Mouse (Mus musculus): ENCODE results near the gene Smpdl3a.

Gene Smpdl3a

DNA sequence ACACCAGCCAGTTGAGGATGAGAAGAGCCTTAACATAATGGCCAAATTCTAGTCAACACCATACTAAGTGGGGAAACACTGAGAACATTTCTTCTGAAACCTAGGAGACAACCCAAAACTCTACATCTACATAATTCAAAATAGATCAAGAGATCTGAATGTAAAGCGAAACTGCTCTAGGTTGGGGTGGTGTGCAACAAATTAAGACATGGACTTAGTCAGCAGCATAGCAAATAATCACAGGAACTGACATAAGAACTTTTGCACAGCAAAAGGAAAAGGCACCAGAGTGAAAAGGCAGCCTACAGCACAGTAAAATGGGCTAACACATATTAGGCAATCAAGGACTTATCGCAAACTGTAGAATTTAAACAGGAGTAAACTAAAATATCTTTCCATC is 25.1 kb downstream of the Smpdl3a start:
- DNase-seq (ENCODE audit: low spot score in 2 of 2): no peak

DNA sequence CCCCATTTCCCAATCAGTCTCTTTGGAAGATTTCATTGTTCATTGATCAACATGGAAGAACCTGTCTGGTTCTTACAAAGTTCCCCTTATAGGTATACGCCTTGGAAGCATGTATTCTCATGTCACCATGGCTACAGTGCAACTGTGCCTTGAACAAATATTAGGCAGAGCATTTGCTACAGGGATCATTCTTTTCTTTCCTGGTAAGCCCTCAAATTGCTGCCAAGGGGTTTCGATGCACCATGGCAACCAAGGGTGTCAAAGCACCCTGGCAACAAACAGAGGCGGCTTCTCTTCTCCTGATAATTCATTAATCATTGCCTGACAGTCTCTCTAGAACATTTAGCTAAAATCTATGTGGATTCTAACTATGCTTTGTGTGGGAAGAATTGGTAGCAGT is 28.3 kb downstream of the Smpdl3a start:
- no peak for DNase-seq (ENCODE audit: low spot score in 2 of 2)

DNA sequence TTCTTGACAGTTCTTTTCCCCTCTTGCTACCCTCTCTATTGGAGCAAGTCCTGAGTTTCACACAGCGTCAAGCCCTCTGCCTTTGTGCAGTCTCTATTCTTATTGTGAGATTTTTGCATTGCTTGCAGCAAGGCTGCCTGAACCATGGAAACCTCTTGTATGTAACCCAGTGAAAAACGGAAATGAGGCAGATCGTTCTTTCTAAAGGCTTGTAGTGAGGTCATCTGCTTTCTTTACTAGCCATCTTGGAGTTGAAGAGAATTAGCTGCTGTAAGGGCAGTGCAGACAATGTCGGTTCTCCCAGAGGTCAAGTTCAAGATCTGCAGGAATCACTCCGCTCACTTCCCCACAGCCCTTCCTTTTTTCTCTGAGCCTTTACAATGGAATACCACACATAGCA is 34.5 kb downstream of the Smpdl3a start:
- no peak for DNase-seq (ENCODE audit: low spot score in 2 of 2)

DNA sequence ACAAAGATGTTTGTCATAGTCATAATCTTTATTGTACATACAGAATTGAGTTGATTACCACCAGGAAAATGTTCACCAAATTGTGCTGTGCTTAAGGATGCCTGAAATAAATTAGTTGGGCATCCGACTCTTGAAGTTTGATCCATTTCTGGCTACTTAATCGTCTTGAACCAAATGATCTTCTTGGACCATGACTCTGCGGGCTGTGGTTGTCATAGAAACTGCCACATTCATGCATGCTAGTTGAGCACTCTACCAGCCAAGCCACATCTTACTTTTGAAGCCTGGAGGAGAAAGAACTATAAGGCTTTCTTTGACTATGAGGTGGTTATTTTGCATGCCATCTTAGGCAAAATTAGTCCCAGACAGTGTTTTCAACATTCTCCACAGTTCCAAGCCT is 35.5 kb downstream of the Smpdl3a start:
- no peak for DNase-seq (ENCODE audit: low spot score in 2 of 2)

DNA sequence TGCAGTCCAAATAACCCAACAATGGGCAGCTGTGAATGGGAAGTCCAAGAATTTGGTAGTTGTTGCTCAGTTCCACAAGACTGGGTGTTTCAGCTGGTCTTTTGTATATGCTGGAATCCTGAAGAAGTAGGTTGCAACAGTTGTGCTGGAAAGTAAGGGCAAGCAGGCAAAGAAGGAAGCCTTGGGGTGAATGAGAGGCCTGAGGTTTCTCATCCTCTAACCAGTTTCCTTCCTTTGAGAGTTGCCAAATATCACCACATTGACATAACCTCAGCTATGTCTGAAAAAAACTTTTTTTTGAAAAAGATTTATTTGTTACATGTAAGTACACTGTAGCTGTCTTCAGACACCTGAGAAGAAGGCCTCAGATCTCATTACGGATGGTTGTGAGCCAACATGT is 41.0 kb downstream of the Smpdl3a start:
- no peak for DNase-seq (ENCODE audit: low spot score in 2 of 2)

DNA sequence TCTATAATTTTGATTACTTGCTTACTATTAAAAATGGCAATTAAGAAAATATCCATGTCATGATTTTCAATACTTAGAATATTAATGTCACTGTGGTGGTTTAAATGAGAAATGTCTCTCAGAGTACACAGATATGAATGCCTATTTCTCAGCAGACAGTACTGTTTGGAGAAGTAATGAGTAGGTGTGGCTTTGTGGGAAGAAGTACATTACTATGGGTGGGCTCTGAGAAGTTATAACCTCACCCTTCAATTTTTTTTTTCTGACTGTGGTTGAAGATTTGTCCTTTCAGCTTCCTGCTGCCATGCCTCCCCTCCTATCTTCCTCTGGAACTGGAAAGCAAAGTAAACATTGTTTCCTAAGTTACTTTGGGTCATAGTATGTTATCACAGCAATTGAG is 41.8 kb downstream of the Smpdl3a start:
- DNase-seq (ENCODE audit: low spot score in 2 of 2): no peak

DNA sequence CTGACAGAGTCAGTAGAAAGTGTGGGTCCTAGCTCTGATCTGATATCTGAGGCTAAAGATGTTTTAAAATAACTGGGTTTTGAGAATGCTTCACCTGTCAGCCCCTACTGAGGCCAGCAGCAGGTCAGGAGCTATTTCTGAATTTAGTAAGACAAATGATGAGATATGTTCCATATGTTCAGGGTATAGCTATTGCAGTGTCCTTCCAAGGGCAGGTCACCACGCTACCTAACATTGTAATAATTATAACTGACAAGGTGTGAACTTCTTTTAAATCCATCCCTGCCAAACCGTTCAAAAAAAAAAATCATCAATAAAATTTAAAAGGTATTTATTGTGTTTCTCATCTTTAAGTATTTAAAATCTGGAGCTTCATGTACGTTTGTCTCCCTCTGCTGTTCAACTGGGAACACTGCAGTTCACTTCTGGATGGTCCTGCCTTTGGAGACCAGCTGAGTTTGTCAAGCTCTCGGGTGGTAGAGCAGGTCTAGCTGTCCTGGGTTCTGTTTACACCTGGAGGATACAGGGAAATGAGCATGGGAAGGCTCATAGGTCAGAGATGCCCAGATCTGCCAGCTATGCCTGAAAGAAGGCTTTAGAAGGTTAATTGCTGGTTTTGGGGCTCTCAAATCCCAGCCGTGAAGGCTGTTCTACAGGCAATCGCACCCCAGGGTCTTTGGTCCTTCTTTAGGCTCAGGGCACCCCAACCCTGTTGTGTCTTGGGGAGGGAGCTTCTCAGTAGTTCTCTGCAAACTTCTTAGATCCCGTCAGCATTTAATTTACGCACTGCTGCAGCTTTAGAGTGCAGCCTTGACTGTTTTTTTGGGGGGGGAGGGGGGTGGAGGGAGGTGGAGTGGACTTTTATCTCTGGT is 47.7 kb downstream of the Smpdl3a start:
- peak; percentile 25 to 48 for DNase-seq (ENCODE audit: low spot score in 2 of 2)

DNA sequence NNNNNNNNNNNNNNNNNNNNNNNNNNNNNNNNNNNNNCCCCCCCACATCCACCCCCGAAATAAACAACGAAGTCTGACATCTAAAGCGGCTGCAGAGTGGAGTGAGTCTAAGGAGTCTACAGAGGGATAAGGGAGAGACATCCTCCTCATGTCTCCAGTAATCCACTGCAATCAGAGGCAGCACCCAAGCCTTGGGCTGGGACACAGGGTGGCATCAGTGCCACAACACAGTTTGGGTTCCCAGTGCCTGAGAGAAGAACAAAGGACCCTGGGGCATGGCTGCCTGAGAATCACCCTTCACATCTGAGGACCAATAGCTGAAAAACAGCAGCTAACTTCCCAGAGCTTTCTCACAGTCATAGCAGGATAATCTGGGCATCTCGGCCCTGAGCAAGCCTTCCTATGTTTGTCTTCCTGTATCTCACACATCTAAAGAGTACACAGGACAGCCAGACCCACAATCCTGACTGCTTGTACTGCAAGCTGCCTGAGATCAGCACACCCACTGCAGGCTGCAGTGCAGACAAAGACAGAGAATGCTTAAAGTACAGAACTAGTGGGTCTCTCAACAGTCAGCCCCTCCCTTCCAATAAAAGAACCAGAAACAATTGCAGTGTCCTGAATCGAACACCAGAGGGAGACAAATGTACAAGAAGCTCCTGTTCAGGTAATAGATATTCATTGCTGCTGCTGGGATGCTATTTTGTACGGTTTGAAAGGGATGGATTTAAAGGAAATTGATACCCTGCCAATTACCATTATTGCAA is 54.0 kb downstream of the Smpdl3a start:
- peak in 1 of 2 experiments; percentile 13 for DNase-seq (ENCODE audit: low spot score in 2 of 2)

Data from natural killer cell, adult 2 months (primary cell).